Mouse (Mus musculus): ENCODE results near the gene Gm5726. TPM values are rescaled to one million over a fixed set of nuclear protein-coding genes. Genes with fewer than 3 reads are reported as not detected.
"Not testable (repeated sequence)": the region's sequence is repeated elsewhere in the genome, so short reads cannot be mapped to it uniquely, and the experiment has no call there.

The Gm5726 gene
- total RNA-seq (2021), result not detected

GRCm38 (mm10) chr7:20545657-20546056 is at the start of gene Gm5726:
Gm5726 (minus strand) TSS chr7:20545757.
- intact Hi-C loops (cut with DNase I), result not testable (repeated sequence)

DNA sequence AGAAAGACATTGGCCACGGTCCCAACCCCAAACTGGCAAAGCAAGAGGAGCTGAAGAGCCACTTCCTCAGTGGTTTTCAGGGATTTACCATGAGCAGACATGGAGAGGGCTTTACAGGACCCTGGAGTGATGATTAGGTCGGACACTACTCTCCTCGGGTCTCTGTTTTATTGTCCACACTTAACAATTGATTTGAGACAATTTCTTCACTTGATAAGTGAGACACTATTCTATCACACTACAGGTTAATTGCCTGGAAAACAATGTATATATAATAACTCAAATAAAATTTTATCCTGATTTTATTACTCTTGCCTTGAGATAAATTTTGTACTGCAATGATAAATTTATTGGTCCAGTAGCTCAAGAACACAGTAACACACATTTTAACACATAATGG is 30.6 kb upstream of the Gm5726 start, which contains the start of gene Gm4141:
Gene Gm4141 (minus strand): TSS at position 101 of the 400 bp plus-strand sequence.
- intact Hi-C loops (cut with DNase I); DNase-seq (ENCODE audit: low spot score in 2 of 2): not testable (repeated sequence)

More at GRCm38 (mm10) chr7:20545657-20546056, at the start of gene Gm5726:
- DNase-seq (ENCODE audit: low spot score in 2 of 2), result not testable (repeated sequence)

- intact Hi-C loops (cut with DNase I); DNase-seq (ENCODE audit: low spot score in 2 of 2): not testable (repeated sequence)
Measured at GRCm38 (mm10) chr7:20533537-20533936, 12.0 kb downstream of the Gm5726 start, which contains the start of gene Vmn1r104. Vmn1r104 (plus strand) TSS chr7:20533837.

- intact Hi-C loops (cut with DNase I); DNase-seq (ENCODE audit: low spot score in 2 of 2): not testable (repeated sequence)
Measured at GRCm38 (mm10) chr7:20510434-20510833, 35.1 kb downstream of the Gm5726 start, which contains the start of gene Vmn1r103. Vmn1r103 (minus strand) TSS chr7:20510534.

Other genes with a start within 250 kb of the Gm5726 start
- gene Gm4133, start 211.7 kb downstream of the Gm5726 start, total RNA-seq (2021), result not detected
- not detected for gene Gm5728, start 170.3 kb downstream of the Gm5726 start, total RNA-seq (2021)
- gene Vmn1r100, start 127.8 kb downstream of the Gm5726 start, total RNA-seq (2021), result not detected
- gene Vmn1r101, start 103.2 kb downstream of the Gm5726 start, total RNA-seq (2021), result not detected
- gene Gm10670, start 70.8 kb downstream of the Gm5726 start, total RNA-seq (2021), result not detected
- not detected for gene Vmn1r103, start 35.2 kb downstream of the Gm5726 start, total RNA-seq (2021)
- gene Vmn1r104, start 11.9 kb downstream of the Gm5726 start, total RNA-seq (2021), result not detected
- not detected for gene Gm4141, start 30.5 kb upstream of the Gm5726 start, total RNA-seq (2021)
- not detected for gene Gm4513, start 53.3 kb upstream of the Gm5726 start, total RNA-seq (2021)
- gene Vmn1r107, start 123.2 kb upstream of the Gm5726 start, total RNA-seq (2021), result not detected
- not detected for gene Vmn1r111, start 157.5 kb upstream of the Gm5726 start, total RNA-seq (2021)
- not detected for gene Gm10668, start 184.9 kb upstream of the Gm5726 start, total RNA-seq (2021)
- not detected for gene Vmn1r112, start 225.4 kb upstream of the Gm5726 start, total RNA-seq (2021)
- gene Vmn1r113, start 241.5 kb upstream of the Gm5726 start, total RNA-seq (2021), result not detected